Mouse (Mus musculus) kidney, adult 2 months (tissue): ENCODE measurements at regions not wholly inside any gene's neighbourhood (a gene's known extent, or its start where the extent isn't known, plus 50 kb on each side); places are given as distances from the start of the nearest gene placed in this dataset.

Experiments
- DNase-seq: peaks from one replicate; pipeline ENCODE4 v3.0.0; 2021
- H3K27ac ChIP-seq: fragments of 200-500 bp; 2 replicates; pipeline ENCODE4 v1.5.1; 2012; ENCODE audit warnings: low read depth, low read length, control low read depth, inconsistent platforms; ENCODE audit not compliant: insufficient read depth
- H3K27me3 ChIP-seq: fragments of 200-500 bp; replicated peaks from 2 replicates; pipeline ENCODE4 v1.6.1; 2012; ENCODE audit warnings: mild to moderate bottlenecking, moderate library complexity, low read length, inconsistent platforms; ENCODE audit not compliant: control insufficient read depth, insufficient read depth
- H3K36me3 ChIP-seq: fragments of 200-500 bp; 2 replicates; pipeline ENCODE4 v1.6.1; 2012; ENCODE audit warnings: mild to moderate bottlenecking, moderate library complexity, low read length, inconsistent platforms; ENCODE audit not compliant: control insufficient read depth, insufficient read depth
- H3K4me1 ChIP-seq: fragments of 200-500 bp; 2 replicates; pipeline ENCODE4 v1.6.1; 2011; ENCODE audit warnings: low read length; ENCODE audit not compliant: control insufficient read depth, insufficient read depth
- H3K4me3 ChIP-seq: fragments of 200-500 bp; 2 replicates; pipeline ENCODE4 v1.5.1; 2011; ENCODE audit warnings: mild to moderate bottlenecking, low read depth, low read length, control low read depth; ENCODE audit not compliant: insufficient read depth
- CTCF ChIP-seq: fragments of 200-500 bp; conservative IDR thresholded peaks from 2 replicates; pipeline ENCODE4 v1.5.1; 2011; ENCODE audit warnings: low read depth, mild to moderate bottlenecking, control low read depth, low read length, moderate library complexity, mixed read lengths; ENCODE audit not compliant: insufficient read depth, insufficient read length
- POLR2A ChIP-seq: fragments of 200-500 bp; IDR thresholded peaks from one replicate; pipeline ENCODE4 v1.6.1; 2011; ENCODE audit warnings: low read depth, low read length, control low read depth
- WGBS: fragments of 180-500 bp; shearing (Covaris S2); methylation state at CpG from one replicate; pipeline ENCODE4 v1.1.7; 2018; 5-methylcytosine and 5-hydroxymethylcytosine counted together

GRCm38 (mm10) chr10:111900723-111901716, 71.4 kb upstream of the Krr1 start:
- DNase-seq, result no peak
- no peaks in the 10 kb centered on the region for H3K27me3 ChIP-seq
- H3K4me1 ChIP-seq, result no peaks in the 10 kb centered on the region
- no peaks in the 10 kb centered on the region for H3K36me3 ChIP-seq
- TF ChIP-seq POLR2A (no peak), CTCF (no peak)
- WGBS, result 62% methylated on average over 17 of the region's 17 CpGs
- no peak overlapping the region for H3K27ac ChIP-seq
- H3K4me3 ChIP-seq, result no peak overlapping the region

- TF ChIP-seq CTCF, result no peak
- no peak for TF ChIP-seq POLR2A
- WGBS, result 96% methylated on average over 8 of the region's 8 CpGs
- Histone ChIP-seq H3K4me3 (no peak overlapping the region), H3K27me3 (no peaks in the 10 kb centered on the region), H3K36me3 (no peaks in the 10 kb centered on the region), H3K4me1 (no peaks in the 10 kb centered on the region), H3K27ac (no peak overlapping the region)
- no peak for DNase-seq
These were observed 68.5 kb upstream of the Krr1 start for GRCm38 (mm10) chr10:111903956-111904355.

GRCm38 (mm10) chr10:111907836-111908235, 64.6 kb upstream of the Krr1 start:
- H3K4me3 ChIP-seq, result no peak overlapping the region
- no peak for TF ChIP-seq POLR2A
- TF ChIP-seq CTCF, result no peak
- peak; percentile 18 for DNase-seq
- H3K27ac ChIP-seq, result no peak overlapping the region
- no peaks in the 10 kb centered on the region for H3K4me1 ChIP-seq
- H3K36me3 ChIP-seq, result no peaks in the 10 kb centered on the region
- no peaks in the 10 kb centered on the region for H3K27me3 ChIP-seq
- 63% methylated on average over 5 of the region's 5 CpGs for WGBS

- no peak overlapping the region for H3K27ac ChIP-seq
- 84% methylated on average over 6 of the region's 6 CpGs for WGBS
- no peaks in the 10 kb centered on the region for H3K27me3 ChIP-seq
- DNase-seq, result peak; percentile 42
- H3K4me1 ChIP-seq, result no peaks in the 10 kb centered on the region
- no peak overlapping the region for H3K4me3 ChIP-seq
- no peaks in the 10 kb centered on the region for H3K36me3 ChIP-seq
- TF ChIP-seq POLR2A (no peak), CTCF (no peak)
These were observed 59.9 kb upstream of the Krr1 start for GRCm38 (mm10) chr10:111912561-111912960.

GRCm38 (mm10) chr10:111913066-111913785, 59.2 kb upstream of the Krr1 start:
- Histone ChIP-seq H3K36me3 (no peaks in the 10 kb centered on the region), H3K27me3 (no peaks in the 10 kb centered on the region), H3K27ac (no peak overlapping the region), H3K4me1 (no peaks in the 10 kb centered on the region), H3K4me3 (no peak overlapping the region)
- no peak for DNase-seq
- WGBS, result 88% methylated on average over 20 of the region's 20 CpGs
- TF ChIP-seq POLR2A (no peak), CTCF (no peak)

- H3K36me3 ChIP-seq, result no peaks in the 10 kb centered on the region
- WGBS, result 96% methylated on average over 4 of the region's 4 CpGs
These were observed 58.2 kb upstream of the Krr1 start for GRCm38 (mm10) chr10:111914231-111914630.

GRCm38 (mm10) chr10:111918071-111918507, 54.4 kb upstream of the Krr1 start:
- DNase-seq, result no peak
- H3K36me3 ChIP-seq, result no peaks in the 10 kb centered on the region
- no peak overlapping the region for H3K27ac ChIP-seq
- H3K4me3 ChIP-seq, result no peak overlapping the region
- H3K27me3 ChIP-seq, result no peaks in the 10 kb centered on the region
- TF ChIP-seq CTCF (no peak), POLR2A (no peak)
- 36% methylated on average over 3 of the region's 3 CpGs for WGBS
- H3K4me1 ChIP-seq, result no peaks in the 10 kb centered on the region

More at GRCm38 (mm10) chr10:111914231-111914630, 58.2 kb upstream of the Krr1 start:
- DNase-seq, result no peak
- H3K27ac ChIP-seq, result no peak overlapping the region
- TF ChIP-seq CTCF, result no peak
- TF ChIP-seq POLR2A, result no peak
- no peaks in the 10 kb centered on the region for H3K27me3 ChIP-seq
- H3K4me1 ChIP-seq, result no peaks in the 10 kb centered on the region
- H3K4me3 ChIP-seq, result no peak overlapping the region
